Mouse (Mus musculus) neural tube, embryonic 15.5 days (tissue): ENCODE measurements around the gene Kif26a. TPM values are rescaled to one million over a fixed set of nuclear protein-coding genes. Genes with fewer than 3 reads are reported as not detected.
A peak's percentile ranks its signal among the peaks of the same experiment; 100 is the strongest.

Source experiments
- ATAC-seq: fragments of 200-750 bp; cut with Nextera tagmentation; 2 replicates; pipeline ENCODE4 v1.8.0; 2017; ENCODE audit warnings: mild to moderate bottlenecking, moderate TSS enrichment, moderate library complexity; ENCODE audit not compliant: low FRiP score
- H3K27ac ChIP-seq: fragments of 300-500 bp; sonication (generic); replicated peaks from 2 replicates; pipeline ENCODE4 v1.5.1; 2015; ENCODE audit warnings: mild to moderate bottlenecking, inconsistent platforms
- H3K27me3 ChIP-seq: fragments of 300-500 bp; sonication (generic); replicated peaks from 2 replicates; pipeline ENCODE4 v1.6.1; 2015; ENCODE audit warnings: inconsistent platforms
- H3K36me3 ChIP-seq: fragments of 300-500 bp; sonication (generic); 2 replicates; pipeline ENCODE4 v1.6.1; 2015; ENCODE audit warnings: inconsistent platforms
- H3K4me1 ChIP-seq: fragments of 300-500 bp; sonication (generic); 2 replicates; pipeline ENCODE4 v1.6.1; 2015; ENCODE audit warnings: inconsistent platforms
- H3K4me2 ChIP-seq: fragments of 300-500 bp; sonication (generic); 2 replicates; pipeline ENCODE4 v1.6.1; 2015; ENCODE audit warnings: inconsistent platforms, mild to moderate bottlenecking, moderate library complexity
- H3K4me3 ChIP-seq: fragments of 300-500 bp; sonication (generic); replicated peaks from 2 replicates; pipeline ENCODE4 v1.5.1; 2015; ENCODE audit warnings: mild to moderate bottlenecking, inconsistent platforms
- H3K9ac ChIP-seq: fragments of 300-500 bp; sonication (generic); replicated peaks from 2 replicates; pipeline ENCODE4 v1.6.1; 2015; ENCODE audit warnings: mild to moderate bottlenecking, inconsistent platforms
- H3K9me3 ChIP-seq: fragments of 300-500 bp; sonication (generic); replicated peaks from 2 replicates; pipeline ENCODE4 v1.6.1; 2016; ENCODE audit warnings: inconsistent platforms
- WGBS: fragments of 180-500 bp; shearing (Covaris S2); methylation state at CpG from one replicate; pipeline ENCODE4 v1.1.7; 2015; ENCODE audit warnings: mixed read lengths; 5-methylcytosine and 5-hydroxymethylcytosine counted together
- polyA plus RNA-seq: library from polyadenylated mRNA; unstranded; fragments of >200 nt; fragmentation: Nextera tagmentation; extraction: Ambion mirVana; gene quantifications from 2 replicates; pipeline ENCODE4 v1.2.1, GENCODE M21; 2015

The Kif26a gene
- polyA plus RNA-seq, 1 experiment from 2014 or later = 4.0 TPM

GRCm38 (mm10) chr12:112151980-112152362 is 6.0 kb downstream of the Kif26a start:
- Histone ChIP-seq H3K27me3 (peaks cover 26% of the 10 kb centered on the region), H3K9me3 (no peaks in the 10 kb centered on the region), H3K4me2 (peak overlapping the region; percentile 17; the same call in 1 of the 2 replicates), H3K27ac (no peak overlapping the region), H3K9ac (no peak overlapping the region), H3K4me3 (no peak overlapping the region), H3K4me1 (peaks cover 72% of the 10 kb centered on the region), H3K36me3 (no peaks in the 10 kb centered on the region)
- no peak for ATAC-seq
- WGBS = 58% methylated on average over 6 of the region's 6 CpGs

- H3K9ac ChIP-seq = no peak overlapping the region
- H3K4me3 ChIP-seq = no peak overlapping the region
- peaks cover 64% of the 10 kb centered on the region for H3K4me1 ChIP-seq
- H3K9me3 ChIP-seq = no peaks in the 10 kb centered on the region
- ATAC-seq = no peak
- H3K4me2 ChIP-seq = no peak overlapping the region
- peaks cover 19% of the 10 kb centered on the region for H3K27me3 ChIP-seq
- no peaks in the 10 kb centered on the region for H3K36me3 ChIP-seq
- 79% methylated on average over 12 of the region's 12 CpGs for WGBS
- H3K27ac ChIP-seq = peak overlapping the region; percentile 48; the same call in 1 of the 2 replicates
These were observed 7.6 kb downstream of the Kif26a start for GRCm38 (mm10) chr12:112153597-112153996.

- Histone ChIP-seq H3K27ac (0 out of 2 replicates have a peak overlapping the region, but pooled peaks have one; percentile 42), H3K4me1 (peaks cover 60% of the 10 kb centered on the region), H3K9me3 (no peaks in the 10 kb centered on the region), H3K4me3 (no peak overlapping the region), H3K27me3 (peaks cover 22% of the 10 kb centered on the region), H3K4me2 (no peak overlapping the region), H3K9ac (no peak overlapping the region), H3K36me3 (no peaks in the 10 kb centered on the region)
- no peak for ATAC-seq
- WGBS = 50% methylated on average over 5 of the region's 5 CpGs
These were observed 8.5 kb downstream of the Kif26a start for GRCm38 (mm10) chr12:112154476-112154875.

GRCm38 (mm10) chr12:112155218-112156051 is 9.4 kb downstream of the Kif26a start:
- Histone ChIP-seq H3K27me3 (peaks cover 24% of the 10 kb centered on the region), H3K4me1 (peaks cover 52% of the 10 kb centered on the region), H3K4me2 (no peak overlapping the region), H3K36me3 (no peaks in the 10 kb centered on the region), H3K9me3 (no peaks in the 10 kb centered on the region), H3K9ac (no peak overlapping the region), H3K4me3 (no peak overlapping the region), H3K27ac (peak overlapping the region; percentile 30; the same call in 1 of the 2 replicates)
- ATAC-seq = no peak
- 29% methylated on average over 16 of the region's 16 CpGs for WGBS

- H3K4me1 ChIP-seq = peaks cover 45% of the 10 kb centered on the region
- H3K27me3 ChIP-seq = peaks cover 25% of the 10 kb centered on the region
- no peak overlapping the region for H3K9ac ChIP-seq
- H3K27ac ChIP-seq = no peak overlapping the region
- H3K9me3 ChIP-seq = no peaks in the 10 kb centered on the region
- no peaks in the 10 kb centered on the region for H3K36me3 ChIP-seq
- 45% methylated on average over 6 of the region's 6 CpGs for WGBS
- no peak overlapping the region for H3K4me3 ChIP-seq
- ATAC-seq = no peak
- no peak overlapping the region for H3K4me2 ChIP-seq
These were observed 10.8 kb downstream of the Kif26a start for GRCm38 (mm10) chr12:112156804-112157203.

- Histone ChIP-seq H3K4me1 (peaks cover 49% of the 10 kb centered on the region), H3K9ac (no peak overlapping the region), H3K27me3 (peaks cover 17% of the 10 kb centered on the region), H3K4me3 (no peak overlapping the region), H3K9me3 (no peaks in the 10 kb centered on the region), H3K27ac (no peak overlapping the region), H3K4me2 (no peak overlapping the region), H3K36me3 (no peaks in the 10 kb centered on the region)
- 65% methylated on average over 8 of the region's 8 CpGs for WGBS
- ATAC-seq = no peak
These were observed 12.2 kb downstream of the Kif26a start for GRCm38 (mm10) chr12:112158246-112158645.

GRCm38 (mm10) chr12:112158784-112159183 is 12.8 kb downstream of the Kif26a start:
- H3K27ac ChIP-seq = no peak overlapping the region
- peaks cover 13% of the 10 kb centered on the region for H3K27me3 ChIP-seq
- no peak for ATAC-seq
- no peaks in the 10 kb centered on the region for H3K9me3 ChIP-seq
- no peak overlapping the region for H3K4me2 ChIP-seq
- H3K9ac ChIP-seq = no peak overlapping the region
- H3K4me1 ChIP-seq = peaks cover 49% of the 10 kb centered on the region
- no peak overlapping the region for H3K4me3 ChIP-seq
- H3K36me3 ChIP-seq = no peaks in the 10 kb centered on the region

- peaks cover 54% of the 10 kb centered on the region for H3K4me1 ChIP-seq
- no peak overlapping the region for H3K4me3 ChIP-seq
- H3K4me2 ChIP-seq = no peak overlapping the region
- peaks cover 13% of the 10 kb centered on the region for H3K27me3 ChIP-seq
- ATAC-seq = no peak
- no peak overlapping the region for H3K27ac ChIP-seq
- H3K9me3 ChIP-seq = no peaks in the 10 kb centered on the region
- no peaks in the 10 kb centered on the region for H3K36me3 ChIP-seq
- H3K9ac ChIP-seq = 0 out of 2 replicates have a peak overlapping the region, but pooled peaks have one; percentile 10
- 24% methylated on average over 16 of the region's 16 CpGs for WGBS
These were observed 18.2 kb downstream of the Kif26a start for GRCm38 (mm10) chr12:112163981-112164839.

GRCm38 (mm10) chr12:112164840-112165219 is 18.8 kb downstream of the Kif26a start:
- no peak overlapping the region for H3K27ac ChIP-seq
- peaks cover 60% of the 10 kb centered on the region for H3K4me1 ChIP-seq
- H3K27me3 ChIP-seq = peaks cover 9% of the 10 kb centered on the region; the same call in 1 of the 2 replicates
- no peak overlapping the region for H3K4me3 ChIP-seq
- H3K4me2 ChIP-seq = no peak overlapping the region
- no peaks in the 10 kb centered on the region for H3K9me3 ChIP-seq
- 66% methylated on average over 6 of the region's 6 CpGs for WGBS
- no peak overlapping the region for H3K9ac ChIP-seq
- no peaks in the 10 kb centered on the region for H3K36me3 ChIP-seq
- ATAC-seq = no peak

GRCm38 (mm10) chr12:112169240-112169639 is 23.2 kb downstream of the Kif26a start:
- no peak overlapping the region for H3K4me2 ChIP-seq
- H3K4me1 ChIP-seq = peaks cover 58% of the 10 kb centered on the region
- 59% methylated on average over 5 of the region's 5 CpGs for WGBS
- no peak overlapping the region for H3K9ac ChIP-seq
- ATAC-seq = no peak
- no peak overlapping the region for H3K4me3 ChIP-seq
- H3K27me3 ChIP-seq = peaks cover 5% of the 10 kb centered on the region; the same call in 1 of the 2 replicates
- H3K9me3 ChIP-seq = no peaks in the 10 kb centered on the region
- H3K36me3 ChIP-seq = peaks cover 4% of the 10 kb centered on the region; the same call in 1 of the 2 replicates
- H3K27ac ChIP-seq = no peak overlapping the region

GRCm38 (mm10) chr12:112170671-112171574 is 24.9 kb downstream of the Kif26a start:
- Histone ChIP-seq H3K9me3 (no peaks in the 10 kb centered on the region), H3K4me1 (peaks cover 48% of the 10 kb centered on the region), H3K4me2 (0 out of 2 replicates have a peak overlapping the region, but pooled peaks have one; percentile 5), H3K27me3 (peaks cover 2% of the 10 kb centered on the region; the same call in 1 of the 2 replicates), H3K4me3 (no peak overlapping the region), H3K27ac (peak overlapping the region; percentile 28), H3K9ac (no peak overlapping the region; the same call in 1 of the 2 replicates), H3K36me3 (peaks cover 10% of the 10 kb centered on the region; the same call in 1 of the 2 replicates)
- WGBS = 20% methylated on average over 20 of the region's 20 CpGs
- no peak for ATAC-seq
